Mouse (Mus musculus) urinary bladder, postnatal 0 days (tissue): ENCODE data around the gene Klhl25. TPM values are rescaled to one million over a fixed set of nuclear protein-coding genes. Genes with fewer than 3 reads are reported as not detected.

Source experiments
- polyA plus RNA-seq: library from polyadenylated mRNA; unstranded; fragments of >200 nt; fragmentation: Nextera tagmentation; extraction: Ambion mirVana; gene quantifications from 2 replicates; pipeline ENCODE4 v1.2.1, GENCODE M21; 2015

Klhl25 gene
- 10.4 and 10.8 TPM in 2 replicates for polyA plus RNA-seq

GRCm38 (mm10) chr7:75848115-75848775 lies at the start of gene Klhl25:
Gene Klhl25, plus strand, starts transcription at chr7:75848310.

